Mouse (Mus musculus) liver, embryonic 14.5 days (tissue): ENCODE data around the gene Fau.
A peak's percentile ranks its signal among the peaks of the same experiment; 100 is the strongest.

Experiments
- CTCF ChIP-seq: IDR thresholded peaks from 2 replicates; pipeline ENCODE4 v1.5.1; 2016; ENCODE audit warnings: antibody characterized with exemption, low read depth, control low read depth
- EP300 ChIP-seq: IDR thresholded peaks from 2 replicates; pipeline ENCODE4 v1.6.1; 2016; ENCODE audit warnings: antibody characterized with exemption, low read depth

DNA sequence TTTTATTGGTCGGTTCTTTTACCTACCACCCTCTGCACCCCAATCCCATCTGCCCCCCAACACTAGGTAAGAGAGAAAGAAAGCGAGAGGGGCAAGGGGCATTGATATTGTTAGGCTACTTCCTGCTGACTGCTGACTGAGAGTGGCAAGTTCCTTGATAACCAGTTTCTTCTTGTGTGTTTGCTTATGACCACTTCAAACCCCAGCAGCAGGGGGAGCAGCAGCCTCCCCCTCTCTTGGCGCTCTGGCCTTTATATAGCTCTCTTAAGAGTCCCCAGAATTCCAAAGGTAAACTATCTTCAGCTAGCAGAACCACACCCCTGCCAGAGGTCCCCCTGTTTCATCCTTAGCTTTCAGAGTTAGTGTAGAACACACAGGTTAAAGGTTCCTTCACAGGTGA lies 37.4 kb upstream of the Fau start:
- TF ChIP-seq CTCF, result peak; percentile 29; the same call in 1 of the 2 replicates
- TF ChIP-seq EP300, result no peak
